Mouse (Mus musculus) inflammation-experienced regulatory T-cells, adult 6 months (primary cell): ENCODE measurements around the gene Tnnc2. TPM values are rescaled to one million over a fixed set of nuclear protein-coding genes. Genes with fewer than 3 reads are reported as not detected.

Experiments
- ATAC-seq: one replicate; pipeline ENCODE4 v1.8.0; 2017
- polyA plus RNA-seq, 3 experiments: library from polyadenylated mRNA; unstranded; fragments of 100-300 nt; shearing (Covaris generic); gene quantifications; one replicate each; pipeline ENCODE4 v1.2.1; 2017

Tnnc2 gene
- polyA plus RNA-seq: not detected

DNA sequence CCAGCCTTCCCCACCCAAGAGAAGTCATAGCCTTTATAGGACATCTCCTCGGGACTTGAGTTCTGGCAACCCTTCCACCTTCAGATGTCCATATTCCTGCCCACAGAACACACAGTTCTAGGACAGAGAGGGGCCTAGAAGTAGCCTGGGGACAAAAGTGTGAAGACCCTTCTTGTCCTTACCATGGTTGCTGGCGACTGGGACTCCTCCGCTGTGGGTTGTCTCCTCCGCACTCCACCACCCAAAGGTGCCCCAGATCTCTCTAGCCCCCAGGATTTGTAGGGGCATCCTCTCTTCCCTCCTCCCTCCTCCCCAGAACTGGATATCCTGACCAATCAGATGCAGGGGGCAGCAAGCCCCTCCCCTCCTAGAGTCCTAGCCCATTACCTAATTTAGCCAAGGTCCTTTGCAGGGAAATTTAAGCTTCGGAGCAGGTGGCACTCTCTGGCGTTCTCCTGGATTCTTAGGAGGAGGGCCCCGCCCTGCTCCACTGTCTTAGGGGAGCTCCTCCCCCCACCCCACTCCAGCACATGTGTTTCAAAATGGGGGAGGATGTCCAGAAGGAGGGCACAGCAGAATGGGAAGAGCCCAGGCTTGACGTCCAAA is at the start of gene Tnnc2:
Gene Tnnc2 (minus strand): TSS at position 487 of the 606 bp plus-strand sequence.
- ATAC-seq: no peak

GRCm38 (mm10) chr2:164829090-164829489 is 49.3 kb upstream of the Tnnc2 start:
- ATAC-seq: no peak

DNA sequence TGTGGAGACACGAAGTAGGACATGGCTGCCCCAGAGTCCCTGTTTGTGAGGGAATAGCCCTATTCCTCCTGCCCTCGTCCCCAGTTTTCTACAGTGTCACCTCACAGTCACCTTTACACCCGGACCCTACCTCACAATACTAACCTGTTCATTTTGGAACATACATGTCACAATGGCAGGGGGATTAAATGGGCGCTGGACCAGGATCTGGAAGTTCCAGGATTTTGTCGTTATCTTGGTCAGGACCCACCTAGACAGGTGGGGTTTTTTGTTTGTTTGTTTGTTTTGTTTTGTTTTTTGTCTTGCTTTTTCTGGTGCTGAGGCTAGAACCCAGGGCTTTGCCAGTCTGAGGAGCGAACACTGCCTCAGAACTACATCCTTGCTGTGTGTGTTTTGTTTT is 48.7 kb upstream of the Tnnc2 start, which contains the start of gene Spata25:
Gene Spata25 (minus strand): TSS at position 101 of the 400 bp plus-strand sequence.
- no peak for ATAC-seq

DNA sequence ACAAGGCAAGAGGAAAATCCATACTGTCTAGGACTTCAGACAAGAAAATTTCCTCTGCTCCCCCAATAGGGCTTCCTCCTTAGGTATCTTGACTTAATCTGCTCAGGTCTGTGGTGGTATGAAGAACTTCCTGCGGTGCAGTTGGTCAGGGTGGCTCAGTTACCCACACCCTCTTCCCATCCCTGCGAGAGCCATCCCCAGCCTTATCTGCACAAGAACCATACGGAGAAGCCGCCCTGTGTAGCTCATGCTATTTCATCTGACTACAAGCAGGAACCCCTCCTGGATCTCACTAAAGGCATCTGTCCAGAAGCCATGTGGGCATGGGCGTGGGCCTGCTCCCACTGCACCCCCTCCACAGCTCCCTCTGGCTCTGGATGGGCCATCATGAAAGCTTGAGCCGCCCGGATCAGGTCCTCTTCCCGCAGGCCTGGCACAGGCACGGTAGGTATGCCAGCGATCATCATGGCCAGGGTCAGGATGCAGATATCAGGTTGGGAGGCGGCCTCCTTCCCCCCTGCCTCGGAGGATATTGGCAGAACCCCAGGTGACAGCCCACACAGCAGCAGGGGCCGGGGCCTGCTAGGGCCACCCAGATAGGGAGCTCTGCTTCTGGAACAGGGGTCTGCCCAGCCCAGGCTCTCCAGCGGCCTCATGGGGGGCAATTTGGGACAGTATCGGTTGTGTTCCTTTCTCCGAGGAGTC is 47.5 kb upstream of the Tnnc2 start:
- no peak for ATAC-seq

DNA sequence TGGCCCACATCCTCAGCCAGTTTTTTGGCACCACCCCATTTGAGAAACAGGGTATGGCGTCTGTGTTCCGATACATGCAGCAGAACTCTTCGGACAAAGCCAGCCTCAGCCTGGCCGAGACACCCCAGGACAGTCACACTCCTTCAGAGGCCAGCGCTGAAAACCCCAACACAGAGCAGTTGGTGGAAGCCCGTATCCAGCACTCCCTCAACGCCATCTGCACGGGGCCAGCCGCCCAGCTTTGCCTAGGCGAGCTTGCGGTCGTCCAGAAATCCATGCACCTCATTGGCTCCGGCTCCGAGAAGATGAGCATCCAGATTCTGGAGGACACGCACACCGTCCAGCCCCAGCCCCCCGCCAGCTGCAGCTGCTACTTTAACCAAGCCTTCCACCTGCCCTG is 45.8 kb upstream of the Tnnc2 start:
- no peak for ATAC-seq

- ATAC-seq: no peak
Observed at GRCm38 (mm10) chr2:164823969-164824368, 44.2 kb upstream of the Tnnc2 start.

- ATAC-seq: peak; percentile 6
Observed at GRCm38 (mm10) chr2:164823181-164823585, 43.4 kb upstream of the Tnnc2 start.

DNA sequence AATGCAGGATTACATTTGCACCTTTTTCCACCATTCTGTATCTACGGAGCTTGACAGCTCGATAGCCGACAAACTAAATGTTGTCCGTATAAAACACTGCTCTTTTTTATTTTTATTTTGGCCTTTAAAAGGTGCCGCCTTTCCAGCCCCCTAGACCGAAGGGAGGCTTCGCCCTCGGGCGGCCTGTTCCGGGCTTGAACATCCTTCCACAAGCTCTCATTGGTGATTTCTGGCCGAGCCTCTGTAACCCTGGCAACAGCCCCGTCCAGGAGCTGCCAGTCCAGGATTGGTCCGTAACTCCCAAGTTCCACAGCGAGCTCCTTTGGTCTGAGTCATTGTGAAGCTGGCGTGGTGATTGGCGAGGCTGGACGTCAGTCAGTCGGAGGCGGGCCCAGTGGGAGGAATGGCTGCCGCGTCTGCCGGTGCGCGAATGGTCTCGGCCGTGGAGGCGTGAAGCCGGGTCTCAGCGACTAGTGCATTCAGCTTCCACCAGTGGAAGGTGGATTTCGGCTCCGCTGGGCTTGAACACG is 42.9 kb upstream of the Tnnc2 start, which contains the start of gene Zswim1:
Gene Zswim1 (plus strand): TSS at position 51 of the 530 bp plus-strand sequence.
- ATAC-seq: peak; percentile 100

DNA sequence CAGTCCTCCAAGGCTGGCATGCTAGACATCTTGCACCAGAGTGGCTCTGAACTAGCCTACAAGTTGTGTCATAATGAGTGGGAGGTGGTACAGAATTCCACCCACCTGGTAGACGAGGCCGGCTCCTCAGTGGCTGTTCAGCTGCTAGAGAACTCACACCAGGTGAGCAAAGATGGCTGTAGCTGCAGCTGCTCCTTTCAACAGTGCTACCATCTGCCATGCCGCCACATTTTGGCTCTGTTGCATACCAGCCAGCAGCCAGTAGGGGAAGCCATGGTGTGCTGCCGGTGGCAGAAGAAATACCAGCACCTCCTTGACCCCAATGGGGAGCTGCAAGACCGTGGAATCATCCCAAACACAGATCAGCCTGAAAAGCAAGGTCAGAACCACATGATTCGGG is 41.3 kb upstream of the Tnnc2 start:
- no peak for ATAC-seq

DNA sequence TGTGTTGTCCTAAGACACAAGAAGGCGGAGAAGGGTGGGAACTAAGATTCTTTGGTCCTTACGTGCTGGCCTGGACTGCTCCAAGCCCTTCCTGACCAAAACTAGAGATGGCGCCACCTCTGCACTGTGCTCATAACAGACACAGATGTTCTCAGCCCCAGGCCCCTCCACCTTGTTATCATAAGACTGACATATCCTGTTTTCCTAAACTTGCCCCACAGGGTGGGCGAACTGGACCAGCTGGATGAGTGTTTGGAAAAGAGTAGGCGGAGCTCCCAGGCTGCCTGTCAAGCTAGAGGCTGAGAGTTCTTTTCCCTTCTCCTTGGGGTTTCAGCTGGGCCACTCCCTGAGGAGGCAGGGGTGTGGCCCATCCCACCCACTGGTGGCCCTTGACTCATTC is 37.9 kb upstream of the Tnnc2 start:
- ATAC-seq: no peak

DNA sequence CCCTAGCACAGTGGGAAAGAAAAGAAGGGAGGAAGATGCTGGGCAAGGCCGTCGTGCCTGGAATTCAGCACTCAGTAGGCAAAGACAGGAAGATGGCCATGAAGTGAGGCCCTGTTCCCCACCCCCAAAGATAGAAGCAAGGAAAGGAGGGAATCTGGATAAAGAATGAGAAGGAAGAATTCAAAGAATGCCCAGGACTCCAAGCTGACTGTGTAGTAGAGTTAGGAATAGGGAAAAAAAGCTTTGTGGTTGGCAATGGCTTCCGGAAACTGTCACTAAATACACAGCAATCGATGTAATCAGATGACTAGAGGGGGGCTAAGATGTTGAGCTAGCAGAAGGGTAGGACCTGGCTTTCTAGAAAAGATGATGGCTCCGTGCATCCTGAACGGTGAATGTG is 37.4 kb upstream of the Tnnc2 start:
- no peak for ATAC-seq

- ATAC-seq: no peak
Observed at GRCm38 (mm10) chr2:164815821-164816220, 36.1 kb upstream of the Tnnc2 start.

DNA sequence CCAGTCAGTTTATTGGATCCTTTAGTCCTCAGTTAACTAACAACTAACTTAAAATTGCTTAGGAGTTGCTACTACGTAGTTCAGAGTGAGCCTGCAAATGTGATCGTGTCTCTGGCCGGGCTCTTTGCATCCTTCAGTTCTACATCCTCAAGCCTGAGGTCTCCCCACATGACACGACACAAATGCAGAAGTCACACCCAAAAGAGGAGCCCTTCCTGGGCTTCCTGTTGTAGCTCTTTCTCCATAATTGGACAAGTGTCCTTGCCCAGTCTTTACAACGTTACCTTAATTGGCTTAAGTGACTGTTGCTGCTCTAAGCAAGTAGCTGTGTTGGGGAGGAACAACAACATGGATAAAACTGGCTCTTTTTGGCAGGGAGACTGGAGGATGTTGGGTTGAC is 35.6 kb upstream of the Tnnc2 start:
- ATAC-seq: no peak

DNA sequence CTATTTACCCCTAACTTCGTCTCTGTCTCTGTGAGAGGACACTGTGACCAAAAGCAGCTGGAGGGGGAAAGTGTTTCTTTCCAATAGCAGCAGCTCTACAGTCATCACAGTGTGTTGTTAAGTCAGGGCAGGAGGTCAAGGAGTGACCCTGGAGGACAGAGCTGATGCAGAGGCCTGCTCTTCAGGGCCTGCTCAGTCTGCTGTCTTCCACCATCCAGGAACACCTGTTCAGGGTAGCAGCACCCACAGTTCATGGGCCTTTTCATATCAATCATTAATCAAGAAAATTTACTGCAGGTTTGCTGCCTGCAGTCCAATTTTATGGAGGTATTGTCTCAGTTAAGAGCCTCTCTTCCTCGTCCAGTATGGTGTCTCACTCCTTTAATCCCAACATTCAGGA is 33.8 kb upstream of the Tnnc2 start:
- no peak for ATAC-seq

DNA sequence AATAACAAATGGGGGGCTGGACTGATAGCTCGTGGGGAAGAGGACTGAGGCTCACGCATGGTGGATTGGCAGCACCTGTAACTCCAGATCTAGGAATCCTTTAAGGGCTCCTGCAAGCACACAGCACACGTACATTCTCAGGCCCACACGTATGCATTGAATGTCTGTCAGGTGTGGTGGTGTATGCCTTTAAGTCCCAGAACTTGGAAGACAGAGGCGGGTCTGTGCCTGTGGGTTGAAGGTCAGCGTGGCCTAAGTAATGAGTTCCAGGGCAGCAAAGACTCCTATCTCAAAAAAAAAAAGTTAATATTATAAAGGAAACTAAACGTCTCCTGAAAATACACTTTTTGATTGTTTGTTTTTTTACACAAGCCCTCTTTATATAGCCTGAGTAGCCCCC is 26.8 kb upstream of the Tnnc2 start:
- no peak for ATAC-seq

DNA sequence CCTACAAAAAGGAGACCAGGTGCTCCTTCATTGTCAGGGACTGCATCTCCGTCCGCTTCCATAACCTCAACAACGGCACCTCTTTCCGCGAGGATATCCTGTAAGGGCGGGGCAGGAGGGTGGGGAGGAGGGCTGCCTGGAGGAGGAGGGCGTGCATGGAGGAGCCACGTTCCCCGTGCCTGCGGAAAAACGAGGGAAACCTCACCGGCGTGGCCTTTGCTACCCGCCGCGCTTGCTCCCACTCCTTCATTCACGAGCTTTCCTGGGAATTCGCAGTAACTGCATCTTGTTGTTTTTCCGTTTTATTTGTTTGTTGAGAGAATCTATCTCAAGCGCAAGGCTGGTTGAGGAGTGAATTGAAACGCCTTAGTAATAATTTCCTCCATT is 25.6 kb upstream of the Tnnc2 start:
- ATAC-seq: peak; percentile 11

DNA sequence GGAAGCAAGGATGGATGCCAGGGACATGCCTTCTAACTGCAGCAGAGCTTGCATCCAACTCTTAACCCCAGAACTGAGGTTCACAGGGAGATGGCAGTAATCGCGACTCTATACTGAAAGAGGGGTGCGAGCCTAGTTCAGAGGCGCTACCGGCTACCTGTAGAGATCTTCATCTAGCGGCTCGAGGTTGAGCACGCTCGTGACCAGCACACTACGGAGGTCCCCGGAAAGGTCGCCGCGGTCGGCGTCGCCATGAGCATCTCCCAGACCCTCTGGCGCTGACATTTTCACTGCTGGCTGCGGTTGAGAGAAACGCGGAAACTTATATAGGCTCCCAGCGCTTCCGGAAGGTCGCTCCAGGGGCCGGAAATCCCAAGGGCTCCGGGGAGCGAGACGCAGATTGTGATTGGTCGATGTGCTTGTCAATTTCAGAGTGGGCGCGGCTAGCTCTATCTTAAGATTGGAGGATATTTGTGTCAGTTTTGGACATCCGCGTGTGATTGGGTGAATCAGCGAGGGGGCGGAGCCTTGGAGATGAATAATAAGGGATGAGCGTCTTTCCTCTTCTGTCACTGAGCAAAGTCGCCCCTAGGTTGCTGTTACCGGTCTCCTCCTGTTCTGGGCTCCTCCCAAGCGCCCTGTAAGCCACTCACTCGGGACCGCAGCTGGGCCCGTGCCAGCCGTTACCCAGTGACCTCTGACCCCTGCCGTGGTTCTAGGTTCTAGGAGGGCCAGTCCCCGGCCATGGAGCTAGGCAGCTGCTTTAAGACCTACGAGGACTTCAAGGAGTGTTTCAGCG is 25.0 kb upstream of the Tnnc2 start, which contains the start of the genes Acot8 and Zswim3:
Gene Acot8 (minus strand): TSS at position 350 of the 799 bp plus-strand sequence.
Gene Zswim3 (plus strand): TSS at position 566 of the 799 bp plus-strand sequence.
- peak; percentile 97 for ATAC-seq

GRCm38 (mm10) chr2:164803921-164804313 is 24.1 kb upstream of the Tnnc2 start:
- no peak for ATAC-seq

GRCm38 (mm10) chr2:164803201-164803920 is 23.6 kb upstream of the Tnnc2 start:
- no peak for ATAC-seq

GRCm38 (mm10) chr2:164800252-164801004 is 20.7 kb upstream of the Tnnc2 start:
- no peak for ATAC-seq

DNA sequence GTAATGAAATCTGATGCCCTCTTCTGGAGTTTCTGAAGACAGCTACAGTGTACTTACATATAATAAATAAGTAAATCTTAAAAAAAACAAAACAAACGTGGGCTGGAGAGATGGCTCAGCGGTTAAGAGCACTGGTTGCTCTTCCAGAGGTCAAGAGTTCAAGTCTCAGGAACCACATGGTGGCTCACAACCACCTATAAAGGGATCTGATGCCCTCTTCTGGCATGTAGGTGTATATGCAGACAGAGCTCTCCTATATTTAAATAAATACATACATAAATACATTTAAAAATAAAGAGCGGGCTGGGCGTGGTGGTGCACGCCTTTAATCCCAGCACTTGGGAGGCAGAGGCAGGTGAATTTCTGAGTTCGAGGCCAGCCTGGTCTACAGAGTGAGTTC is 18.8 kb upstream of the Tnnc2 start:
- peak; percentile 41 for ATAC-seq

DNA sequence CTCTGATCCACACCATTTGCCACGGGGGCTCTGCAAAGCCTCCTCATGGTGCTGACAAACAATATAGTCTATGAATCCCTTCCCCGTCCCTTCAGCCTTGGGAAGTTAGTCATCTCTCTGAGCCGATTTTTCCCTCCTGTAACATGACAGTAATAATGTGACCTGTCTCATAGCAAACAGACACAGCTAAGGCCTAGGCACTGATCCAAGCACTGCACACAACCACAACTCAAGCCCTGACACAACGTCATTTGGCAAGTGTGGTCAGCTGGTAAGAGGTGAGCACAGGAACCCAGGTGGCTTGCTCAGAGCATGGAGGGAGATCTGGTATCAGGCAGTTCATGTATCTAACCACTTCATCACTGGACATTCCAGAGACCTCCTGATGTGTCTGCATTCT is 16.1 kb upstream of the Tnnc2 start:
- ATAC-seq: no peak
